Mouse (Mus musculus) skeletal muscle tissue, adult 2 months (tissue): ENCODE measurements at regions not wholly inside any gene's neighbourhood (a gene's known extent, or its start where the extent isn't known, plus 50 kb on each side); places are given as distances from the start of the nearest gene placed in this dataset.

Experiments
- DNase-seq: peaks from one replicate; pipeline ENCODE4 v3.0.0-alpha.2; 2012; ENCODE audit warnings: low read depth, low spot score

- no peak for DNase-seq
Measured at GRCm38 (mm10) chr8:127662776-127663499, 599.2 kb downstream of the Pard3 start.

GRCm38 (mm10) chr8:127666606-127667005, 602.9 kb downstream of the Pard3 start:
- DNase-seq = peak; percentile 50

GRCm38 (mm10) chr8:127668991-127669390, 605.3 kb downstream of the Pard3 start:
- DNase-seq = no peak

GRCm38 (mm10) chr8:127674063-127674462, 610.4 kb downstream of the Pard3 start:
- DNase-seq = no peak

GRCm38 (mm10) chr8:127675377-127675776, 611.7 kb downstream of the Pard3 start:
- DNase-seq = no peak

GRCm38 (mm10) chr8:127680205-127680604, 616.5 kb downstream of the Pard3 start:
- DNase-seq = no peak

- DNase-seq = no peak
Measured at GRCm38 (mm10) chr8:127684213-127684612, 620.5 kb downstream of the Pard3 start.

- no peak for DNase-seq
Measured at GRCm38 (mm10) chr8:127690792-127691191, 627.1 kb downstream of the Pard3 start.

- DNase-seq = peak; percentile 38
Measured at GRCm38 (mm10) chr8:127698404-127698803, 634.7 kb downstream of the Pard3 start.

GRCm38 (mm10) chr8:127704406-127704805, 640.7 kb downstream of the Pard3 start:
- DNase-seq = no peak

- no peak for DNase-seq
Measured at GRCm38 (mm10) chr8:127706051-127706835, 642.5 kb downstream of the Pard3 start.

- DNase-seq = no peak
Measured at GRCm38 (mm10) chr8:127709439-127709838, 645.7 kb downstream of the Pard3 start.

- DNase-seq = no peak
Measured at GRCm38 (mm10) chr8:127715097-127715496, 643.3 kb upstream of the Nrp1 start.

GRCm38 (mm10) chr8:127717969-127718368, 640.4 kb upstream of the Nrp1 start:
- no peak for DNase-seq

- peak; percentile 56 for DNase-seq
Measured at GRCm38 (mm10) chr8:127719881-127720280, 638.5 kb upstream of the Nrp1 start.

GRCm38 (mm10) chr8:127720593-127721290, 637.7 kb upstream of the Nrp1 start:
- no peak for DNase-seq

- no peak for DNase-seq
Measured at GRCm38 (mm10) chr8:127721624-127722023, 636.8 kb upstream of the Nrp1 start.

GRCm38 (mm10) chr8:127734059-127734458, 624.3 kb upstream of the Nrp1 start:
- no peak for DNase-seq

- DNase-seq = no peak
Measured at GRCm38 (mm10) chr8:127742236-127742635, 616.2 kb upstream of the Nrp1 start.

- no peak for DNase-seq
Measured at GRCm38 (mm10) chr8:127745221-127745620, 613.2 kb upstream of the Nrp1 start.

GRCm38 (mm10) chr8:127746456-127746855, 611.9 kb upstream of the Nrp1 start:
- DNase-seq = no peak

GRCm38 (mm10) chr8:127752871-127753270, 605.5 kb upstream of the Nrp1 start:
- DNase-seq = no peak
